Mouse (Mus musculus) macrophage (primary cell): Measurements from ENCODE around the gene Slc1a7. TPM values are rescaled to one million over a fixed set of nuclear protein-coding genes. Genes with fewer than 3 reads are reported as not detected.

Experiments
- polyA plus RNA-seq: library from polyadenylated mRNA; stranded (reverse); fragments of 250-400 nt; gene quantifications from 3 replicates; pipeline ENCODE4 v1.2.4, GENCODE M21; 2018; ENCODE audit warnings: inconsistent platforms

Gene Slc1a7
- polyA plus RNA-seq, 1 experiment from 2014 or later, result not detected

Other genes starting within 250 kb of the Slc1a7 start
- gene Lrp8, start 166.1 kb upstream of the Slc1a7 start, polyA plus RNA-seq, result 0.79 to 10.9 TPM (median 1.6 TPM) in 3 replicates
- 65.8 to 103 TPM (median 66.1 TPM) in 3 replicates for gene Magoh, start 88.6 kb upstream of the Slc1a7 start, polyA plus RNA-seq
- 29.2 to 45.4 TPM (median 33.3 TPM) in 3 replicates for gene 0610037L13Rik, start 78.5 kb upstream of the Slc1a7 start, polyA plus RNA-seq
- gene Cpt2, start 44.7 kb upstream of the Slc1a7 start, polyA plus RNA-seq, result 12.6 to 16.7 TPM (median 14.2 TPM) in 3 replicates
- gene Podn, start 128.1 kb downstream of the Slc1a7 start, polyA plus RNA-seq, result not detected in 3 replicates
- gene Scp2, start 176.7 kb downstream of the Slc1a7 start, polyA plus RNA-seq, result 200 to 307 TPM (median 256 TPM) in 3 replicates
- gene Echdc2, start 197.1 kb downstream of the Slc1a7 start, polyA plus RNA-seq, result not detected in 3 replicates
- not detected in 3 replicates for gene Zyg11a, start 249.7 kb downstream of the Slc1a7 start, polyA plus RNA-seq